Mouse (Mus musculus) liver, embryonic 16.5 days (tissue): Measurements from ENCODE around the gene Aqp6. TPM values are rescaled to one million over a fixed set of nuclear protein-coding genes. Genes with fewer than 3 reads are reported as not detected.

Experiments
- ATAC-seq: fragments of 200-750 bp; cut with Nextera tagmentation; 2 replicates; pipeline ENCODE4 v1.8.0; 2017; ENCODE audit warnings: low read depth, mild to moderate bottlenecking, moderate number of reproducible peaks, moderate library complexity
- H3K27ac ChIP-seq: fragments of 300-500 bp; sonication (generic); 2 replicates; pipeline ENCODE4 v1.5.1; 2014; ENCODE audit warnings: mild to moderate bottlenecking, low read length
- H3K27me3 ChIP-seq: fragments of 300-500 bp; sonication (generic); 2 replicates; pipeline ENCODE4 v1.6.1; 2014; ENCODE audit warnings: low read depth, low read length, mixed read lengths; ENCODE audit not compliant: control insufficient read depth, insufficient read depth
- H3K36me3 ChIP-seq: fragments of 300-500 bp; sonication (generic); 2 replicates; pipeline ENCODE4 v1.6.1; 2014; ENCODE audit warnings: mild to moderate bottlenecking; ENCODE audit not compliant: control insufficient read depth, insufficient read depth
- H3K4me1 ChIP-seq: fragments of 300-500 bp; sonication (generic); 2 replicates; pipeline ENCODE4 v1.6.1; 2014; ENCODE audit warnings: low read depth, low read length, mixed read lengths; ENCODE audit not compliant: control insufficient read depth
- H3K4me2 ChIP-seq: fragments of 300-500 bp; sonication (generic); 2 replicates; pipeline ENCODE4 v1.6.1; 2014; ENCODE audit warnings: low read depth, low read length, mixed read lengths
- H3K4me3 ChIP-seq: fragments of 300-500 bp; sonication (generic); 2 replicates; pipeline ENCODE4 v1.5.1; 2014; ENCODE audit warnings: low read depth, mild to moderate bottlenecking, low read length
- H3K9ac ChIP-seq: fragments of 300-500 bp; sonication (generic); 2 replicates; pipeline ENCODE4 v1.6.1; 2014; ENCODE audit warnings: low read depth, low read length
- H3K9me3 ChIP-seq: fragments of 300-500 bp; sonication (generic); replicated peaks from 2 replicates; pipeline ENCODE4 v1.6.1; 2016; ENCODE audit warnings: low read length; ENCODE audit not compliant: control insufficient read depth
- WGBS: fragments of 180-500 bp; shearing (Covaris S2); extraction: QIAGEN DNeasy Blood & Tissue Kit; methylation state at CpG from one replicate; pipeline ENCODE4 v1.1.7; 2014; ENCODE audit not compliant: insufficient replicate concordance; 5-methylcytosine and 5-hydroxymethylcytosine counted together
- polyA plus RNA-seq: library from polyadenylated mRNA; unstranded; fragments of >200 nt; fragmentation: Nextera tagmentation; extraction: Ambion mirVana; gene quantifications from 2 replicates; pipeline ENCODE4 v1.2.1, GENCODE M21; 2015

The Aqp6 gene
- polyA plus RNA-seq, 1 experiment from 2014 or later = not detected

DNA sequence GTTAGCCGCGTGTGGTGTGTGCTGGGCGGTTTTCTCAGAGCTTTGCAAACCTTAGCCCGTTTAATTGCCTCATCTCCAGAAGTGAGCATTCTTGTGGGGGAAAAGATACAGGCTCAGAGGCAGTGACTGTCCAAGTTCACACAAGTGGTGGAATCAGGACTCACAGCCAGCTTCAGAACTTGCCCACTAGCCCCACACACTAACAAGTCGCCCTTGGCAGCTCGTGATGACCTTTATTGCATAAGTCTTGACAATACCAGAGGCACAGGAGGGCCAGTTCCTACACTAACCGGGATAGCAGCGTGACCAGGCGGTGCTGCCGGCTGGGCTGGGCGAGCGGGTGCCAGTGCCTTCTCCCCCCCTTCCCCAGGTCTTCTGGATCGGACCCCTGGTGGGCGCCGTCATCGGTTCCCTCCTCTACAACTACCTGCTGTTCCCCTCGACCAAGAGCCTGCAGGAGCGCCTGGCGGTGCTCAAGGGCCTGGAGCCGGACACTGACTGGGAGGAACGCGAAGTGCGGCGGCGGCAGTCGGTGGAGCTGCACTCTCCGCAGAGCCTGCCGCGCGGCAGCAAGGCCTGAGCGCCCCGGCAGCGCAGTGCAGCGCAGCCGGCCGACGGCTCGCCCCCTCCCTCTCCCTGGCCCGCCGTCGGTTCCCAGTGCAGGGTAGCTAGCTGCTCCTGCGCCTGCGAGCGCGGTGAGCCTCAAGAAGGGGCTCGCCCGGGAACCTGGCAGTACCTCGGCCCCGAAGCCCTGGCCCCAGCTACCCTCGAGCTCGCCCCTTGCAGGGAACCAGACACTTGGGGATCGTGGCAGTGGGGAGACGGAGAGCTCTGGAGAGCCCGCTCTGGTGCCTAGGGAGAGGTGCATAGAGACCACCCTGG lies 17.5 kb upstream of the Aqp6 start:
- no peak for ATAC-seq
- no peaks in the 10 kb centered on the region for H3K9me3 ChIP-seq
- peaks cover 78% of the 10 kb centered on the region for H3K27me3 ChIP-seq
- 3% methylated on average over 54 of the region's 54 CpGs for WGBS
- H3K9ac ChIP-seq = no peak overlapping the region
- no peak overlapping the region for H3K27ac ChIP-seq
- no peaks in the 10 kb centered on the region for H3K36me3 ChIP-seq
- no peaks in the 10 kb centered on the region; the same call in none of the 2 replicates for H3K4me1 ChIP-seq
- H3K4me2 ChIP-seq = peak overlapping the region; percentile 30; the same call in 1 of the 2 replicates
- H3K4me3 ChIP-seq = 0 out of 2 replicates have a peak overlapping the region, but pooled peaks have one; percentile 18

DNA sequence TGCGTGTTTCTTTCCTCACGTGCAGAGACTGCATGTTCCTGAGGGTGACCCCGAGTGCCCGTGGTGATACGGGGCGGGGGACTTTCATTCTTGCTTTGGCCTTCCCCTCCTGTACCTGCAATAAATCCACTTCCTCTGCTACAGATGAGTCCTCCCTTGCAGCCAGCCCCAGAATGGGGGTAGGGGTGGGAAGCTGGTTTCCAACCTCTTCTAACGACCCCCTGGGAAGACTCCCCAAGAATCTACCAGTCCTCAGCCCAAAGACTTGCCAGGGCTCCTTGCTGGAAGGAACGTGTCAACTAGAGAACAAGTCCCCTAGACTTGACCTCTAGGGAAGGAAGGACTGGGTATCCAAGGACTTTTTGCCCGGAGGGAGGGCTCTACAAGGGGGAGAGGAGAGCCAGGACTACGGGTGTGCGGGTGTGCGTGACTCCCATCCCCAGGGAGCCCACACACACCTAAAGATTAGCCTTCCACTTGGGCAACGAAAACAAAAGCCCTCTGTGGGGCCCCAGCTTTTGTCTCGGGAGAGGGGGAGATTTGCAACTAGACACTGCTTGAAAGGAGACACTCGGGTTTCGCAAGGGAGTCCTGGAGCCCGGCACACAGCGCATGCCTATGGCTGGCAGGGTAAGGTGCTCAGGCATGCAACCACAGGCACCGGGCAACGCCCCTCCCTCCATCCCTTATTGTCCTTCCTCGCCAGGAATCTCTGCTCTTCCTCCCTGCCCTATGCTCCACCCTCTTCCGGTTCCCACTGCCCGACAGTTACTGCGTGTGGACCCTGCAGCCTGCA lies 16.6 kb upstream of the Aqp6 start:
- no peaks in the 10 kb centered on the region for H3K9me3 ChIP-seq
- peak overlapping the region; percentile 19; the same call in 1 of the 2 replicates for H3K4me2 ChIP-seq
- H3K36me3 ChIP-seq = no peaks in the 10 kb centered on the region
- no peak for ATAC-seq
- H3K9ac ChIP-seq = no peak overlapping the region
- no peaks in the 10 kb centered on the region; the same call in none of the 2 replicates for H3K4me1 ChIP-seq
- peaks cover 87% of the 10 kb centered on the region for H3K27me3 ChIP-seq
- no peak overlapping the region for H3K4me3 ChIP-seq
- WGBS = under 1% methylated on average over 24 of the region's 24 CpGs
- H3K27ac ChIP-seq = no peak overlapping the region

DNA sequence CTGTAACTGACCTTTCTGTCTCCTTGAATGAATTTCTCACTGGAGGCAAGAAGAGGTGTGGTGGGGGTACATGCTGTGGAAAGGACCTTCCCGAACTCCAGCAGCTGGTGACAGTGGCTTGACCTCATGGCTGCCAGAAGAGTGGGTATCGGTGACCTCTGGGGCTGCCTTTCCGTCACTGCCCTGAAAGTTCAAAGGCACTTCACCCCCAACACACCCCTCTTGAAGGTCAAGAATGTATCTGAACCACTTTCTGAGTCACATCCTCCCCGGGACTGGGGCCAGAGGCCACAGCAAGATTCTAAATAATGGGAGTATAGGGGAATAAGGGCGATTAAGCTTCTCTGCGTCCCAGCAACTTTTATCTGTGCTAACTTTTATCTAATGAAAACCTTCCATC lies 15.5 kb upstream of the Aqp6 start:
- ATAC-seq = no peak
- Histone ChIP-seq H3K9me3 (no peaks in the 10 kb centered on the region), H3K36me3 (no peaks in the 10 kb centered on the region), H3K4me1 (no peaks in the 10 kb centered on the region; the same call in none of the 2 replicates), H3K4me2 (no peak overlapping the region), H3K27ac (no peak overlapping the region), H3K27me3 (peaks cover 94% of the 10 kb centered on the region), H3K9ac (no peak overlapping the region), H3K4me3 (no peak overlapping the region)
- WGBS = 55% methylated on average over 6 of the region's 6 CpGs

DNA sequence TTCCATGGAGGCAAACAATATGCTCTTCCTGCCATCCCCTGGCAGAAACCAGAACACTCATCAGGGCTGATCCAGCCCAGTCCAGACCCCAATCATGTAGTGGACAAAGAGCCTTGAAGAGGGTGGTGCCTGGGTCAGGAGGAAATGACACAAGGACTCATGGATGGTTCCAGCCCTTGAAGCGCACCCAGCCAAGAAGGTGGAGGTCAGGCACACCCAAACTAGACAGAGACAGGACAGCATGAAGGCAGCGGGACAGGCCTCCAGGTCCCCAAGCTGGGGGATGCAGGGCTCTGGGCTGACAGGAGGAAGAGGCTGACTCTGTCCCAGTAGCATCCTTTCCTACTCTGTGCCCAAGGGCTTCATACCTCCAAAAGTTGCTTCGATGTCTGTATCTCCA lies 14.7 kb upstream of the Aqp6 start:
- no peak overlapping the region for H3K4me2 ChIP-seq
- H3K36me3 ChIP-seq = no peaks in the 10 kb centered on the region
- ATAC-seq = no peak
- no peak overlapping the region for H3K9ac ChIP-seq
- whole genome bisulfite sequencing = 68% methylated on average over 3 of the region's 3 CpGs
- H3K27me3 ChIP-seq = peaks cover 94% of the 10 kb centered on the region
- H3K4me3 ChIP-seq = no peak overlapping the region
- no peaks in the 10 kb centered on the region; the same call in none of the 2 replicates for H3K4me1 ChIP-seq
- no peaks in the 10 kb centered on the region for H3K9me3 ChIP-seq
- no peak overlapping the region for H3K27ac ChIP-seq

DNA sequence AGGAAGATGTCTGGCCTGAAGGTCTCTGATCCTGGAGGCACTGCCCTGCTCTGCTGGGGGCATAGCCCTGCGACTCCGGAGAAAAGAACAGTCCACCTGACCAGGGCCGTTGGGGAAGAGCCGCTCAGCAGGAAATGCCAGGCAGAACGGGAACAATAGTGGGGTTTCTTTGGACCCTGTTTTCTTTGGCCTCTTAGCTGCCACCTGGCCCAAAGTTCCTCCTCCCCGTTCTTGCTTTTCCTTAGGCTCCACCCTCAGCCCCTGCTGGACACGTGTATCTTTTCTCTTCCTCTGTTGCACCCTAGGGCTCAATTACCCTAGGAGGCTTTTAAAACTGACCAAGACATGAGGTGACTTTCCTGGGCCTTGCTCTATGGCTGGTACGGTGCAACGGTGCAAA lies 12.0 kb upstream of the Aqp6 start:
- Histone ChIP-seq H3K27me3 (peaks cover 96% of the 10 kb centered on the region), H3K4me2 (no peak overlapping the region), H3K36me3 (no peaks in the 10 kb centered on the region), H3K9me3 (no peaks in the 10 kb centered on the region), H3K4me1 (no peaks in the 10 kb centered on the region; the same call in 1 of the 2 replicates), H3K4me3 (no peak overlapping the region), H3K9ac (no peak overlapping the region), H3K27ac (no peak overlapping the region)
- 5% methylated on average over 9 of the region's 9 CpGs for WGBS
- no peak for ATAC-seq

DNA sequence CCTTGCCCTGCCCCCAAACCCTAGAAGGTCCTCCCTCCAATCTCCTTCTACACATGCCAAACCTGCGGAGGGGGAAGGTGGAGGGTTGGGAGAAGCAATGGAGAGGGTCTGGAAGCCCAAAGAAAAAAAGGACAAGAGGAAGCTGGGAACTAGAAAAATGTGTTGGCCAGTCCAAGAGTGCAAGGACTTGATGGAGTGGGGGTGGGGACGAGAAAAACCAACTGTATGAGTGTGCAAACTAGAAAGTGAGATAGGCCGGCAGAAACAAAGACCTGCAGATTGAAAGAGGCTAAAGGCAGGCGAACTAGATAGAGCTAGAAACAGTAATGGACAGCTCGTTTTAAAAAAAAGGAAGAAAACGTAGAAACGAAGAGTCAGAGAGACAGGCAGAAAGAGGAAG lies 11.5 kb upstream of the Aqp6 start:
- H3K27ac ChIP-seq = no peak overlapping the region
- no peaks in the 10 kb centered on the region for H3K36me3 ChIP-seq
- H3K4me3 ChIP-seq = no peak overlapping the region
- no peak for ATAC-seq
- H3K4me1 ChIP-seq = no peaks in the 10 kb centered on the region; the same call in 1 of the 2 replicates
- H3K27me3 ChIP-seq = peaks cover 96% of the 10 kb centered on the region
- no peak overlapping the region for H3K9ac ChIP-seq
- 7% methylated on average over 7 of the region's 7 CpGs for WGBS
- no peak overlapping the region for H3K4me2 ChIP-seq
- no peaks in the 10 kb centered on the region for H3K9me3 ChIP-seq

DNA sequence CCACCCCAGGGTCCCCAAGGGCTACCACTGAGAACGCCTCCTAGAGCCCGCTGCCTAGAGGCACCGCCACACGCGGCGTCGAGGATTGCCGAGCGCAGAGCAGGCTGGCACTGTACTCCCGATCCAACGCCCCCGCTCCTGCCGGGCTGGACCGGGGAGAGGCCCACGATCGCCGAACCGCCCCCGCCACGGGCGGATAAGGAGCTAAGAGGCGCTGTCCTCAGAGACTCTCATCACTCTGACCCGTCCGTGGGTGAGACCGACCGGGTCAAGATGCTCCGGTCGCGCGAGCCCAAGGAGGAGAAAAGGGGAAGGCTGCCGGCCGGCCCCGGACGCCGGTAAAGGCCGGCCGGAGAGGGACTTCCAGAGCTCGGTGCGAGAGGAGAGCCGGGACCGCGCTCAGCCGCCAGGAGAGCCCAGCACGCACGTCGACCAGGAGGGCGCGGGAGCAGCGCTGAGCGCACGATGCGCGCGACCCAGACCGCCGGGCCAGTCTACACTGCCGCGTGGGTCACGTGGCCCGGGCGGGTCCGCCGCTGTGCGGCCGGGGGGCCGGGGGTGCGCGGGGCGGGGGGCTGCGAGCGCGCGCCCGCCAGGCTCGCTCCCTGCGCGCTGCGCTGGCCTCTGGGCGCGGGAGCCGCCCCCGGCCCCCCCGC lies 10.6 kb upstream of the Aqp6 start, which contains the start of gene Aqp5:
Gene Aqp5 (plus strand): TSS at position 354 of the 656 bp plus-strand sequence.
- Histone ChIP-seq H3K4me2 (peak within 1 kb of the TSS; percentile 36), H3K36me3 (no peaks in the 10 kb centered on the region), H3K27ac (no peak within 1 kb of the TSS), H3K27me3 (peaks cover 96% of the 10 kb centered on the region), H3K9me3 (no peaks in the 10 kb centered on the region), H3K4me1 (no peaks in the 10 kb centered on the region; the same call in 1 of the 2 replicates), H3K4me3 (peak within 1 kb of the TSS; percentile 24), H3K9ac (no peak within 1 kb of the TSS)
- 3% methylated on average over 54 of the region's 83 CpGs for WGBS
- ATAC-seq = peak; percentile 21; the same call in 1 of the 2 replicates

DNA sequence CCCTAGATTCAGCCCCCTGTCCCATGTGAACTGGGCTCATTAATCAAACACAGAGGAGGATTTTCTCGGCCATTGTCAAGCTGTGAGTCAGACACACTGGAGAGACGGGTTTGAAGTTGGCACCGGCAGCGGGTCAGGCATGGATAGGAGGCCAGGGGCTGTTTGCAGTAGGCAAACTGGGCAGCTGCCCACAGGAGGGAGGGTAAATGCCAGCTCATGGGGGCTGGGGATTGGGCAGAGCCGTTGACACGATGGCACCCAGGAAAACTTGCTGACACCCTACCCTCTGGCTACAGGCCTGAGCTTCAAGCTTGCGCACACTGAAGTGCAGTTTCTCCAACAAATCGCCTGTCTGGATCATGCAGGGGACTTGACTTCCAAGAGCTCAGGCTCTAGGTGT lies 9.0 kb upstream of the Aqp6 start:
- Histone ChIP-seq H3K4me3 (no peak overlapping the region), H3K27me3 (peaks cover 84% of the 10 kb centered on the region)
- WGBS = 62% methylated on average over 8 of the region's 8 CpGs

More for the DNA sequence above, 9.0 kb upstream of the Aqp6 start:
- ATAC-seq = no peak
- H3K27ac ChIP-seq = no peak overlapping the region
- no peaks in the 10 kb centered on the region for H3K9me3 ChIP-seq
- no peaks in the 10 kb centered on the region; the same call in 1 of the 2 replicates for H3K4me1 ChIP-seq
- no peak overlapping the region for H3K9ac ChIP-seq
- no peaks in the 10 kb centered on the region for H3K36me3 ChIP-seq
- H3K4me2 ChIP-seq = no peak overlapping the region
